Comparison of ENCODE assay signal across 25 mouse cellular contexts in genomic region chr2:26753357-26753756, GRCm38 (mm10).
DNase-seq lines count a peak whose midpoint lies in the region; TF ChIP-seq lines count a peak whose summit lies in the region.
"Had no signal": no experiment of that assay in that cellular context is flagged by ENCODE, and none has a peak within 500 bp of the region (broad histone marks: within the 10 kb centered on the region; RNA-seq: fewer than 3 reads in every experiment).

No protein-coding gene starts in this region.

- no peak overlapping the region for H3K27ac ChIP-seq in CH12.LX (ENCODE audit: insufficient read depth, low read depth)
- H3K27ac ChIP-seq: embryonic facial prominence, embryonic 10.5 days; embryonic facial prominence, embryonic 13.5 days; forebrain, embryonic 13.5 days; gastrocnemius, adult 2 months; hindbrain, embryonic 12.5 days; hindbrain, embryonic 15.5 days had no signal

- H3K79me2 ChIP-seq in CH12.LX (replicated peaks; ENCODE audit: control insufficient read depth, extremely low read depth, insufficient read depth, poor library complexity, severe bottlenecking): no peaks in the 10 kb centered on the region

- H3K36me3 ChIP-seq in CH12.LX (replicated peaks in 1 of 2; ENCODE audit: control insufficient read depth in 1 of 2, insufficient read depth in 1 of 2, low read length in 1 of 2): no peaks in the 10 kb centered on the region
- H3K36me3 ChIP-seq: embryonic facial prominence, embryonic 10.5 days; embryonic facial prominence, embryonic 13.5 days; hindbrain, embryonic 12.5 days; hindbrain, embryonic 15.5 days had no signal

- H3K4me1 ChIP-seq in CH12.LX (ENCODE audit: control insufficient read depth in 1 of 2, insufficient read depth in 2 of 2): no peaks in the 10 kb centered on the region
- H3K4me1 ChIP-seq: embryonic facial prominence, embryonic 10.5 days; embryonic facial prominence, embryonic 13.5 days; forebrain, embryonic 13.5 days; hindbrain, embryonic 12.5 days; hindbrain, embryonic 15.5 days had no signal

- dilution Hi-C loops in CH12.LX (cut with MboI; ENCODE audit: extremely low pct_ligation_motif_present, extremely low pct_unique_long_range_greater_than_20kb, low sequenced_read_pairs): no loop called here

- H3K9ac ChIP-seq in CH12.LX (ENCODE audit: insufficient read depth, low read depth): no peak overlapping the region
- H3K9ac ChIP-seq: embryonic facial prominence, embryonic 13.5 days; forebrain, embryonic 13.5 days; hindbrain, embryonic 12.5 days; hindbrain, embryonic 15.5 days had no signal

- H3K4me2 ChIP-seq in CH12.LX (ENCODE audit: insufficient read depth, low read depth, poor library complexity, severe bottlenecking): peak overlapping the region; percentile 67
- H3K4me2 ChIP-seq: embryonic facial prominence, embryonic 13.5 days; forebrain, embryonic 13.5 days; heart, embryonic 11.5 days; hindbrain, embryonic 12.5 days; hindbrain, embryonic 15.5 days had no signal

- no peak overlapping the region for H3K4me3 ChIP-seq in CH12.LX (replicated peaks in 1 of 3; ENCODE audit: low read depth in 2 of 3, low read length in 2 of 3, poor library complexity in 1 of 3)
- H3K4me3 ChIP-seq: embryonic facial prominence, embryonic 10.5 days; embryonic facial prominence, embryonic 13.5 days; erythroblast, embryonic 14.5 days; forebrain, embryonic 13.5 days; gastrocnemius, adult 2 months; hindbrain, embryonic 12.5 days; hindbrain, embryonic 15.5 days had no signal

- in situ Hi-C loops in CH12.LX (cut with MboI; ENCODE audit: low pct_ligation_motif_present, low pct_unique_long_range_greater_than_20kb, low sequenced_read_pairs): no loop called here

- H3K9me3 ChIP-seq in CH12.LX (replicated peaks; ENCODE audit: low read length): no peaks in the 10 kb centered on the region
- H3K9me3 ChIP-seq: embryonic facial prominence, embryonic 10.5 days; embryonic facial prominence, embryonic 13.5 days; forebrain, embryonic 13.5 days; hindbrain, embryonic 12.5 days; hindbrain, embryonic 15.5 days had no signal

- TF ChIP-seq RAD21 in CH12.LX (IDR thresholded peaks at IDR 0.05; ENCODE audit: low read depth, low read length): no peak

- no peak for TF ChIP-seq POLR2A in CH12.LX (IDR thresholded peaks at IDR 0.05; ENCODE audit: low read depth, low read length)

- no peak for TF ChIP-seq EP300 in CH12.LX (IDR thresholded peaks at IDR 0.05; ENCODE audit: low read length)

- H3K27me3 ChIP-seq in CH12.LX (replicated peaks): peaks cover 8% of the 10 kb centered on the region
- H3K27me3 ChIP-seq: embryonic facial prominence, embryonic 13.5 days; forebrain, embryonic 13.5 days; hindbrain, embryonic 12.5 days; hindbrain, embryonic 15.5 days had no signal

- DNase-seq in thymus, postnatal 0 days (ENCODE audit: low spot score): peak; percentile 23
- DNase-seq in thymus, postnatal 4 days: no peak
- no peak for DNase-seq in CH12.LX (ENCODE audit: extremely low read depth)
- peak; percentile 64 for DNase-seq in induced T-regulatory cell, adult 2 months (ENCODE audit: low read depth)
- no peak for DNase-seq in spleen, postnatal 14 days (ENCODE audit: low spot score in 2 of 2)
- DNase-seq in testis, postnatal 10 days (ENCODE audit: low spot score): no peak
- DNase-seq in adrenal gland, adult (ENCODE audit: inconsistent age in 2 of 2, low spot score in 1 of 2): no peak
- DNase-seq in layer of hippocampus, postnatal 25 days (ENCODE audit: extremely low spot score in 1 of 2, low spot score in 1 of 2): no peak
- DNase-seq: adrenal gland, adult 8-10 months; adrenal gland, postnatal 25 days; B cell, adult 2 months; cerebellum, adult 11-12 months; cerebellum, adult 8-10 months; cerebellum, postnatal 10 days; cerebellum, postnatal 36 days; embryo, embryonic 11 days; gastrocnemius, adult 2 months; gastrocnemius, postnatal 14 days had no signal

- TF ChIP-seq CTCF in CH12.LX (conservative IDR thresholded peaks at IDR 0.05 in 1 of 2, IDR thresholded peaks at IDR 0.05 in 1 of 2; ENCODE audit: low read depth in 2 of 2, low read length in 2 of 2): no peak

TF ChIP-seq in CH12.LX, 34 proteins besides CTCF, POLR2A, EP300 and RAD21:
- TF ChIP-seq NELFE (IDR thresholded peaks at IDR 0.05; ENCODE audit: low read depth, low read length) (no peak), USF1 (IDR thresholded peaks at IDR 0.05; ENCODE audit: low read depth, low read length) (no peak), NRF1 (IDR thresholded peaks at IDR 0.05; ENCODE audit: low read depth, low read length) (no peak), IRF4 (IDR thresholded peaks at IDR 0.05; ENCODE audit: low read depth, low read length) (no peak; the same call in 1 of the 2 replicates), MAZ (IDR thresholded peaks at IDR 0.05; ENCODE audit: low read depth, low read length) (no peak), ETS1 (conservative IDR thresholded peaks at IDR 0.05; ENCODE audit: low read depth, low read length) (no peak), PAX5 (IDR thresholded peaks at IDR 0.05; ENCODE audit: low read length) (no peak), SMC3 (IDR thresholded peaks at IDR 0.05; ENCODE audit: low read depth, low read length) (no peak), KAT2A (IDR thresholded peaks at IDR 0.05; ENCODE audit: insufficient replicate concordance, low read length) (no peak), TCF12 (IDR thresholded peaks at IDR 0.05; ENCODE audit: low read depth, low read length) (no peak), MYC (IDR thresholded peaks at IDR 0.05; ENCODE audit: low read depth, low read length) (no peak), ZC3H11A (IDR thresholded peaks at IDR 0.05; ENCODE audit: low read depth, low read length) (no peak), ZMIZ1 (IDR thresholded peaks at IDR 0.05; ENCODE audit: low read depth, low read length) (no peak), JUND (conservative IDR thresholded peaks at IDR 0.05; ENCODE audit: low read depth, low read length) (no peak), MEF2A (IDR thresholded peaks at IDR 0.05; ENCODE audit: borderline replicate concordance, low read depth, low read length) (no peak), POLR2AphosphoS2 (IDR thresholded peaks at IDR 0.05; ENCODE audit: low read depth, low read length) (no peak), ZNF384 (IDR thresholded peaks at IDR 0.05; ENCODE audit: low read depth, low read length) (no peak)
TF ChIP-seq in CH12.LX: peak in this region for 0.

Comparison
In these comparisons a context has a peak if more than half of its experiments do, and no peak if none do; other contexts are left out.
1. DNase-seq: peak in thymus, postnatal 0 days (single experiment) and induced T-regulatory cell, adult 2 months (single experiment); none in thymus, postnatal 4 days (single experiment), CH12.LX (single experiment), spleen, postnatal 14 days (0 of 2), testis, postnatal 10 days (single experiment), adrenal gland, adult (0 of 2) and layer of hippocampus, postnatal 25 days (0 of 2).